Mouse (Mus musculus): ENCODE results near the gene Dyrk1b. TPM values are rescaled to one million over a fixed set of nuclear protein-coding genes. Genes with fewer than 3 reads are reported as not detected.
A peak's percentile ranks its signal among the peaks of the same experiment; 100 is the strongest.
"Not testable (repeated sequence)": the region's sequence is repeated elsewhere in the genome, so short reads cannot be mapped to it uniquely, and the experiment has no call there.

Gene Dyrk1b
- polyA plus RNA-seq (2015; fragmentation: Nextera tagmentation; extraction: Ambion mirVana), result 13.1 and 15.0 TPM in 2 replicates

GRCm38 (mm10) chr7:28179228-28179627 lies at the start of gene Dyrk1b:
Gene Dyrk1b (plus strand): TSS chr7:28179469.
- ATAC-seq (replicated peaks; ENCODE audit: low FRiP score, low read depth) (peak; percentile 88), DNase-seq (ENCODE audit: low spot score) (peak; percentile 100)
- H3K4me2 ChIP-seq (ENCODE audit: low read length), result peak within 1 kb of the TSS; percentile 85
- WGBS, result under 1% methylated on average over 25 of the region's 25 CpGs
- no peaks in the 10 kb centered on the region for H3K4me1 ChIP-seq (replicated peaks; ENCODE audit: insufficient read depth, low read length)
- H3K27me3 ChIP-seq (ENCODE audit: insufficient read depth, low read length), result no peaks in the 10 kb centered on the region
- no peak for TF ChIP-seq CTCF (IDR thresholded peaks at IDR 0.05; ENCODE audit: low read depth)
- peaks cover 53% of the 10 kb centered on the region for H3K36me3 ChIP-seq (ENCODE audit: insufficient read depth, low read length)
- peak within 1 kb of the TSS; percentile 93 for H3K27ac ChIP-seq
- no peaks in the 10 kb centered on the region for H3K9me3 ChIP-seq (replicated peaks; ENCODE audit: low read length)
- H3K9ac ChIP-seq (ENCODE audit: low read depth, low read length), result peak within 1 kb of the TSS; percentile 96
- H3K4me3 ChIP-seq (replicated peaks; ENCODE audit: low read depth, low read length), result peak within 1 kb of the TSS; percentile 98

DNA sequence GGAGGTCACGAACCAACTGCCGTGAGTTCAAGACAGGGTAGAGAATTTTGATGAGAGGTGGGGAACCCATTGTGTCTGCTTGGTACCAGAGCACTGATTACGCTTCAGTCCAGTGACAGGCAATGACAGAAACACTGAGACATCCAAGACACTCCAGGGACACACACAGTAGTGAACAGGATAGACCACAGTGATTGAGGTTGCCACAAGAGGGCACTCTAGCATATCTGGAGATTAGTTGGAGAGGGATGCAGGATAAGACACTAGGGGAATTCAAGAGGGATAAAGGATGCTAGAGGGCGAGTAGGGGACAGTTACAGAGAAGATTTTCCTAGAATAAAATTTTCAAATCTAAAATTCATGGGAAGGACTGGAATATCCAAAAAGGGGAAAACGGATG lies 41.7 kb upstream of the Dyrk1b start:
- Histone ChIP-seq H3K4me1 (replicated peaks; ENCODE audit: insufficient read depth, low read length) (no peaks in the 10 kb centered on the region), H3K9ac (ENCODE audit: low read depth, low read length) (no peak overlapping the region), H3K4me2 (ENCODE audit: low read length) (no peak overlapping the region), H3K4me3 (replicated peaks; ENCODE audit: low read depth, low read length) (no peak overlapping the region), H3K27ac (no peak overlapping the region), H3K36me3 (ENCODE audit: insufficient read depth, low read length) (no peaks in the 10 kb centered on the region), H3K27me3 (ENCODE audit: insufficient read depth, low read length) (no peaks in the 10 kb centered on the region), H3K9me3 (replicated peaks; ENCODE audit: low read length) (no peaks in the 10 kb centered on the region)
- no peak for ATAC-seq (replicated peaks; ENCODE audit: low FRiP score, low read depth)
- 58% methylated on average over 5 of the region's 5 CpGs for WGBS
- TF ChIP-seq CTCF (IDR thresholded peaks at IDR 0.05; ENCODE audit: low read depth), result peak; percentile 74
- peak; percentile 76 for DNase-seq (ENCODE audit: low spot score)

GRCm38 (mm10) chr7:28148263-28148662 lies 31.0 kb upstream of the Dyrk1b start:
- peak; percentile 87 for TF ChIP-seq CTCF (IDR thresholded peaks at IDR 0.05; ENCODE audit: low read depth)
- peak; percentile 70 for DNase-seq (ENCODE audit: low spot score)
- Histone ChIP-seq H3K4me1 (replicated peaks; ENCODE audit: insufficient read depth, low read length) (no peaks in the 10 kb centered on the region), H3K4me3 (replicated peaks; ENCODE audit: low read depth, low read length) (no peak overlapping the region), H3K9ac (ENCODE audit: low read depth, low read length) (no peak overlapping the region), H3K9me3 (replicated peaks; ENCODE audit: low read length) (0 out of 2 replicates have a peak, but pooled peaks cover 3% of the 10 kb centered on the region), H3K27ac (no peak overlapping the region), H3K4me2 (ENCODE audit: low read length) (no peak overlapping the region), H3K27me3 (ENCODE audit: insufficient read depth, low read length) (no peaks in the 10 kb centered on the region), H3K36me3 (ENCODE audit: insufficient read depth, low read length) (no peaks in the 10 kb centered on the region)
- 21% methylated on average over 3 of the region's 3 CpGs for WGBS
- ATAC-seq (replicated peaks; ENCODE audit: low FRiP score, low read depth), result peak; percentile 59; the same call in 1 of the 2 replicates

GRCm38 (mm10) chr7:28149841-28150240 lies 29.4 kb upstream of the Dyrk1b start:
- DNase-seq (ENCODE audit: low spot score) (no peak), ATAC-seq (replicated peaks; ENCODE audit: low FRiP score, low read depth) (no peak)
- no peak for TF ChIP-seq CTCF (IDR thresholded peaks at IDR 0.05; ENCODE audit: low read depth)
- no peak overlapping the region for H3K4me3 ChIP-seq (replicated peaks; ENCODE audit: low read depth, low read length)
- H3K4me1 ChIP-seq (replicated peaks; ENCODE audit: insufficient read depth, low read length), result no peaks in the 10 kb centered on the region
- no peaks in the 10 kb centered on the region for H3K27me3 ChIP-seq (ENCODE audit: insufficient read depth, low read length)
- no peaks in the 10 kb centered on the region for H3K9me3 ChIP-seq (replicated peaks; ENCODE audit: low read length)
- H3K9ac ChIP-seq (ENCODE audit: low read depth, low read length), result no peak overlapping the region
- H3K27ac ChIP-seq, result no peak overlapping the region
- H3K36me3 ChIP-seq (ENCODE audit: insufficient read depth, low read length), result no peaks in the 10 kb centered on the region
- H3K4me2 ChIP-seq (ENCODE audit: low read length), result no peak overlapping the region
- WGBS, result 83% methylated on average over 1 of the region's 1 CpGs

DNA sequence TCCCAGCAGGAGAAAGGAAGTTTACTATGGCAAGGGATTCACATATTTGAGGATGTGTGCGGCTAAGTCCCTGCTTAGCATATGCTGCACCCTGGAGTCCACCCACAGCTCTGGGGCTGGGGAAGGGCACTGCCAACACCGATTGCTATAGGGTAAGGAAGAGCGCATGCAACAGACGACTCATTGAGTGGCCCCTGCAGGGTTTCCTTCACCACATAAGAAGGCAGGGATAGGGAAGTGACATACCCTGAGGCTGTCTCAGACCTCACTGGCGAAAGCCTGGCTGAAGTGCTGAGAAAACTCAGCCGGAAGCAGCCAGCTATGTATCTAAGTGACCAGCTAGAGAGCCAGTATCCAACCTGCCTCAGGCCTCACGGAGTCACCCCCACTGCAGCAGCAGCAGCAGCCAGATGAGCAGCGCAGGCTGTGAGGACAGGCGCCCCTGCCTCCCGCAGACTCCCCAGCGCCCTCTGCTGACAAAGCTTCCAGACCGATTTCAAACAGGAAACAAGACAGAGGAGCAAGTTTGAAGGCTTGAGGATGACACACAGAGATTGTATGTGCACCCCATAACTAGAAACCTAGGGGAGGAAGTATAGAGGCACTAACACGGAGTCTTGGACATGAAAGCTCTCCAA lies 27.6 kb upstream of the Dyrk1b start:
- ATAC-seq (replicated peaks; ENCODE audit: low FRiP score, low read depth), result no peak
- Histone ChIP-seq H3K9me3 (replicated peaks; ENCODE audit: low read length) (no peaks in the 10 kb centered on the region), H3K4me1 (replicated peaks; ENCODE audit: insufficient read depth, low read length) (no peaks in the 10 kb centered on the region), H3K9ac (ENCODE audit: low read depth, low read length) (no peak overlapping the region), H3K27ac (no peak overlapping the region), H3K36me3 (ENCODE audit: insufficient read depth, low read length) (no peaks in the 10 kb centered on the region), H3K27me3 (ENCODE audit: insufficient read depth, low read length) (no peaks in the 10 kb centered on the region), H3K4me2 (ENCODE audit: low read length) (no peak overlapping the region), H3K4me3 (replicated peaks; ENCODE audit: low read depth, low read length) (no peak overlapping the region)
- peak; percentile 40 for DNase-seq (ENCODE audit: low spot score)
- TF ChIP-seq CTCF (IDR thresholded peaks at IDR 0.05; ENCODE audit: low read depth), result peak; percentile 72
- 21% methylated on average over 13 of the region's 13 CpGs for WGBS

DNA sequence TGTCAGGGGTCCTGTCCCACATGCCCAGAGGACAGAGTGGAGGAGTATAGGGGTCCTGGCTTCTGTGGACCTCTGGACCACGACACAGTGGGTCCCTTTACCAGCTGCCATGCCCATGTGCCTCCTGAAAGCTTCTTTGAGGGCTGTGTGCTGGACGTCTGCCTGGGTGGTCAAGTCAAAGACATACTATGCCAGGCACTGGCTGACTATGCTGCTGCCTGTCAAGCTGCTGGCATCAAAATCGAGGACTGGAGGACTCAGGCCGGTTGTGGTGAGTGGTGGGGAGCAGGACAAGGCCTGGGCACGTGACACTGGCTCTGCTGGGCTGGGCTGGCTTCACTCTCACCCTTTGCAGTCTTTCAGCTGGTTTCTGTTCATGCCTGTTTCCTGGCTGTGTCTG lies 25.7 kb upstream of the Dyrk1b start:
- H3K27ac ChIP-seq; DNase-seq (ENCODE audit: low spot score); H3K4me2 ChIP-seq (ENCODE audit: low read length); H3K4me1 ChIP-seq (replicated peaks; ENCODE audit: insufficient read depth, low read length); H3K27me3 ChIP-seq (ENCODE audit: insufficient read depth, low read length); H3K36me3 ChIP-seq (ENCODE audit: insufficient read depth, low read length); H3K9me3 ChIP-seq (replicated peaks; ENCODE audit: low read length); H3K4me3 ChIP-seq (replicated peaks; ENCODE audit: low read depth, low read length); H3K9ac ChIP-seq (ENCODE audit: low read depth, low read length); ATAC-seq (replicated peaks; ENCODE audit: low FRiP score, low read depth): not testable (repeated sequence)
- 36% methylated on average over 4 of the region's 5 CpGs for WGBS

DNA sequence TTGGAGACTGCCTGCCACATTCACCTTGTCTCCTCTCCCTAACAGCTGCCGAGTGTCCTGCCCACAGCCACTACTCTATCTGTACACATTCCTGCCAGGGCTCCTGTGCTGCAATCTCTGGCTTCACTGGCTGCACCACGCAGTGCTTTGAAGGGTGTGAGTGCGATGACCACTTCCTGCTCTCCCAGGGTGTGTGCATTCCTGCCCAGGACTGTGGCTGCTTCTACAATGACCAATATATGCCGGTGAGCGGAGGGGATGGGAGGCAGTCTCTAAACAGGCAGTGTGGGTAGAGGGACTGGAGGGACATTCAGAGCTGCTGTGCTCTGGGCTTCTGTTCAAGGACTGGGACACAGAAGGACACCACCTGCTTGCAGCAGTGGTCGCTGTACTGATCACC lies 20.0 kb upstream of the Dyrk1b start:
- no peaks in the 10 kb centered on the region for H3K27me3 ChIP-seq (ENCODE audit: insufficient read depth, low read length)
- H3K9me3 ChIP-seq (replicated peaks; ENCODE audit: low read length), result no peaks in the 10 kb centered on the region
- H3K4me3 ChIP-seq (replicated peaks; ENCODE audit: low read depth, low read length), result no peak overlapping the region
- H3K4me2 ChIP-seq (ENCODE audit: low read length), result no peak overlapping the region
- no peak for TF ChIP-seq CTCF (IDR thresholded peaks at IDR 0.05; ENCODE audit: low read depth)
- H3K4me1 ChIP-seq (replicated peaks; ENCODE audit: insufficient read depth, low read length), result no peaks in the 10 kb centered on the region
- DNase-seq (ENCODE audit: low spot score) (no peak), ATAC-seq (replicated peaks; ENCODE audit: low FRiP score, low read depth) (no peak; the same call in 1 of the 2 replicates)
- H3K9ac ChIP-seq (ENCODE audit: low read depth, low read length), result no peak overlapping the region
- H3K27ac ChIP-seq, result no peak overlapping the region
- no peaks in the 10 kb centered on the region for H3K36me3 ChIP-seq (ENCODE audit: insufficient read depth, low read length)
- WGBS, result 46% methylated on average over 6 of the region's 6 CpGs
